ENCODE assay signal across 19 mouse cellular contexts in genomic region chr2:80662682-80663081, GRCm38 (mm10). TPM values are rescaled to one million over a fixed set of nuclear protein-coding genes. Genes with fewer than 3 reads are reported as not detected.
DNase-seq lines count a peak whose midpoint lies in the region; ATAC-seq and TF ChIP-seq lines count a peak whose summit lies in the region.
"Had no signal": no experiment of that assay in that cellular context is flagged by ENCODE, and none has a peak within 500 bp of the region (broad histone marks: within the 10 kb centered on the region; RNA-seq: fewer than 3 reads in every experiment).

No protein-coding gene starts in this region.

- no peak overlapping the region for H3K4me2 ChIP-seq in intestine, embryonic 16.5 days (ENCODE audit: low read depth, low read length)
- no peak overlapping the region for H3K4me2 ChIP-seq in intestine, embryonic 15.5 days (replicated peaks)
- H3K4me2 ChIP-seq in intestine, postnatal 0 days (replicated peaks; ENCODE audit: low read depth): 0 out of 2 replicates have a peak overlapping the region, but pooled peaks have one; percentile 9
- no peak overlapping the region for H3K4me2 ChIP-seq in forebrain, embryonic 14.5 days (ENCODE audit: low read length)

- no peaks in the 10 kb centered on the region for H3K9me3 ChIP-seq in intestine, embryonic 16.5 days (ENCODE audit: control insufficient read depth, low read length)
- H3K9me3 ChIP-seq in intestine, embryonic 15.5 days: no peaks in the 10 kb centered on the region
- H3K9me3 ChIP-seq in intestine, postnatal 0 days (ENCODE audit: control insufficient read depth): no peaks in the 10 kb centered on the region
- H3K9me3 ChIP-seq in forebrain, embryonic 14.5 days (replicated peaks; ENCODE audit: control insufficient read depth, low read length): no peaks in the 10 kb centered on the region
- H3K9me3 ChIP-seq: G1E had no signal

- ATAC-seq in intestine, embryonic 16.5 days: peak; percentile 76
- no peak; the same call in 1 of the 2 replicates for ATAC-seq in intestine, embryonic 15.5 days
- ATAC-seq in intestine, postnatal 0 days: peak; percentile 72
- ATAC-seq in forebrain, embryonic 14.5 days: no peak
- ATAC-seq: activated CD4-positive, CD25-positive, alpha-beta regulatory T cell, adult 4 months; CD4-positive, CD25-positive, alpha-beta regulatory T cell, adult 4 months; Patski had no signal

- no peaks in the 10 kb centered on the region for H3K4me1 ChIP-seq in intestine, embryonic 16.5 days (ENCODE audit: control insufficient read depth, insufficient read depth, low read length)
- no peaks in the 10 kb centered on the region for H3K4me1 ChIP-seq in intestine, embryonic 15.5 days (replicated peaks)
- H3K4me1 ChIP-seq in intestine, postnatal 0 days (replicated peaks; ENCODE audit: control insufficient read depth, insufficient read depth, low read length): no peaks in the 10 kb centered on the region
- no peaks in the 10 kb centered on the region for H3K4me1 ChIP-seq in forebrain, embryonic 14.5 days (ENCODE audit: control insufficient read depth, insufficient read depth, low read length)

- no peak overlapping the region for H3K27ac ChIP-seq in intestine, embryonic 16.5 days (ENCODE audit: low read length)
- H3K27ac ChIP-seq in intestine, embryonic 15.5 days: no peak overlapping the region
- no peak overlapping the region for H3K27ac ChIP-seq in intestine, postnatal 0 days (ENCODE audit: low read depth, low read length)
- H3K27ac ChIP-seq in forebrain, embryonic 14.5 days (ENCODE audit: low read depth, low read length): no peak overlapping the region

- no peak overlapping the region for H3K9ac ChIP-seq in intestine, embryonic 16.5 days (ENCODE audit: low read depth, low read length)
- no peak overlapping the region for H3K9ac ChIP-seq in intestine, embryonic 15.5 days
- H3K9ac ChIP-seq in intestine, postnatal 0 days (ENCODE audit: low read depth, low read length): no peak overlapping the region
- H3K9ac ChIP-seq in forebrain, embryonic 14.5 days (ENCODE audit: low read length): no peak overlapping the region

- H3K27me3 ChIP-seq in intestine, embryonic 16.5 days (replicated peaks; ENCODE audit: control insufficient read depth, insufficient read depth, low read length): no peaks in the 10 kb centered on the region
- H3K27me3 ChIP-seq in intestine, embryonic 15.5 days (replicated peaks): no peaks in the 10 kb centered on the region
- no peaks in the 10 kb centered on the region for H3K27me3 ChIP-seq in intestine, postnatal 0 days (replicated peaks; ENCODE audit: control insufficient read depth, insufficient read depth, low read length)
- H3K27me3 ChIP-seq in forebrain, embryonic 14.5 days (replicated peaks; ENCODE audit: control insufficient read depth, insufficient read depth, low read length): no peaks in the 10 kb centered on the region
- H3K27me3 ChIP-seq: CH12.LX, Patski had no signal

- TF ChIP-seq CTCF in intestine, postnatal 0 days (IDR thresholded peaks at IDR 0.05; ENCODE audit: low read depth): no peak

- 85% methylated on average over 2 of the region's 2 CpGs for WGBS in intestine, embryonic 16.5 days
- 82% methylated on average over 2 of the region's 2 CpGs for WGBS in intestine, embryonic 15.5 days
- 50% methylated on average over 2 of the region's 2 CpGs for WGBS in intestine, postnatal 0 days
- WGBS in forebrain, embryonic 14.5 days: 91% methylated on average over 2 of the region's 2 CpGs

- DNase-seq in forebrain, embryonic 14.5 days (ENCODE audit: low spot score): no peak
- DNase-seq: adrenal gland, adult 2 months; adrenal gland, adult 8-10 months; adrenal gland, postnatal 10 days; adrenal gland, postnatal 14 days; adrenal gland, postnatal 25 days; adrenal gland, postnatal 36 days; B cell, adult 2 months; cerebellum, adult 11 months; cerebellum, adult 11-12 months; cerebellum, adult 18-20 months had no signal

- H3K4me3 ChIP-seq in intestine, embryonic 16.5 days (ENCODE audit: low read length): no peak overlapping the region
- H3K4me3 ChIP-seq in intestine, embryonic 15.5 days (replicated peaks): no peak overlapping the region
- no peak overlapping the region for H3K4me3 ChIP-seq in intestine, postnatal 0 days (ENCODE audit: low read depth, low read length)
- no peak overlapping the region for H3K4me3 ChIP-seq in forebrain, embryonic 14.5 days (ENCODE audit: low read depth, low read length)

- peaks cover 2% of the 10 kb centered on the region; the same call in 1 of the 2 replicates for H3K36me3 ChIP-seq in intestine, embryonic 16.5 days (ENCODE audit: control insufficient read depth, insufficient read depth, low read length)
- peaks cover 5% of the 10 kb centered on the region for H3K36me3 ChIP-seq in intestine, embryonic 15.5 days
- H3K36me3 ChIP-seq in intestine, postnatal 0 days (ENCODE audit: control insufficient read depth, insufficient read depth): peaks cover 5% of the 10 kb centered on the region; the same call in 1 of the 2 replicates
- H3K36me3 ChIP-seq in forebrain, embryonic 14.5 days (ENCODE audit: control insufficient read depth, insufficient read depth, low read length): 0 out of 2 replicates have a peak, but pooled peaks cover 6% of the 10 kb centered on the region

RNA-seq across cellular contexts. Expression of gene Nup35, which starts 45.6 kb away (rescaled TPM):
- polyA plus RNA-seq in intestine, embryonic 16.5 days (2015; fragmentation: Nextera tagmentation; extraction: Ambion mirVana): 33.3 and 38.8 TPM in 2 replicates
- polyA plus RNA-seq in intestine, embryonic 15.5 days (2015; fragmentation: Nextera tagmentation; extraction: Ambion mirVana): 37.5 and 38.8 TPM in 2 replicates
- 13.0 and 13.8 TPM in 2 replicates for polyA plus RNA-seq in intestine, postnatal 0 days (2015; fragmentation: Nextera tagmentation; extraction: Ambion mirVana)
- polyA plus RNA-seq in forebrain, embryonic 14.5 days (2014; fragmentation: Nextera tagmentation; extraction: Ambion mirVana): 66.1 and 66.6 TPM in 2 replicates

RNA-seq across cellular contexts. Expression of gene Dusp19, which starts 45.8 kb away (rescaled TPM):
- polyA plus RNA-seq in intestine, embryonic 16.5 days (2015; fragmentation: Nextera tagmentation; extraction: Ambion mirVana): 16.1 and 17.9 TPM in 2 replicates
- polyA plus RNA-seq in intestine, embryonic 15.5 days (2015; fragmentation: Nextera tagmentation; extraction: Ambion mirVana): 16.4 and 16.5 TPM in 2 replicates
- 11.3 TPM in 2 replicates for polyA plus RNA-seq in intestine, postnatal 0 days (2015; fragmentation: Nextera tagmentation; extraction: Ambion mirVana)
- polyA plus RNA-seq in forebrain, embryonic 14.5 days (2014; fragmentation: Nextera tagmentation; extraction: Ambion mirVana): 18.8 and 19.7 TPM in 2 replicates

Comparison
In these comparisons a context has a peak if more than half of its experiments do, and no peak if none do; other contexts are left out.
1. ATAC-seq: peak in intestine, embryonic 16.5 days (single experiment) and intestine, postnatal 0 days (single experiment); none in intestine, embryonic 15.5 days (single experiment) and forebrain, embryonic 14.5 days (single experiment).